Mouse (Mus musculus) CD4-positive, CD25-positive, alpha-beta regulatory T cell, adult 2 months (primary cell): ENCODE measurements around the gene Gm42742.

Experiments used
- DNase-seq: peaks from one replicate; pipeline ENCODE4 v3.0.0-alpha.2; 2012; ENCODE audit warnings: low read depth, low spot score

Gene Gm42742

DNA sequence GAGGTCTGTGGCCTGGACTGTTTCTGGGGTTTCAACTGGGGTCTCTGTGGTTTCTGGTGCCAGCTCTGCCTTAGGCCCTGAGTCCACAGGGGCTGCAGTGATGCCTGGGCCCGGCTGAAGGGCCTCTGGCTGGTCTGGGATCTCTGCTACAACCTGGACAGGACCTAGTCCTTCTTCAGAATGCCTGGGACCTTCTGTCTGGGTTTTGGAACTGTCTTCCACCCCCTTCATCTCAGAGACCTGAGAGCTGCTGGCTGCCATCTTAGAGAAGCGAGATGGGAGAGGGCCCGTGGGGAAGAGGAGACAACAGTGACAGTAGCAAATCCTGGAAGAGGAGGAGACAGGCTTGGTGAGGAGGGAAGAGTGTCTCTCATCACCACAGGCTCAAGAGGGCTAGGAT is 866 bp downstream of the Gm42742 start:
- DNase-seq = no peak

- no peak for DNase-seq
Measured at GRCm38 (mm10) chr7:127019306-127019960, 1.5 kb downstream of the Gm42742 start.

DNA sequence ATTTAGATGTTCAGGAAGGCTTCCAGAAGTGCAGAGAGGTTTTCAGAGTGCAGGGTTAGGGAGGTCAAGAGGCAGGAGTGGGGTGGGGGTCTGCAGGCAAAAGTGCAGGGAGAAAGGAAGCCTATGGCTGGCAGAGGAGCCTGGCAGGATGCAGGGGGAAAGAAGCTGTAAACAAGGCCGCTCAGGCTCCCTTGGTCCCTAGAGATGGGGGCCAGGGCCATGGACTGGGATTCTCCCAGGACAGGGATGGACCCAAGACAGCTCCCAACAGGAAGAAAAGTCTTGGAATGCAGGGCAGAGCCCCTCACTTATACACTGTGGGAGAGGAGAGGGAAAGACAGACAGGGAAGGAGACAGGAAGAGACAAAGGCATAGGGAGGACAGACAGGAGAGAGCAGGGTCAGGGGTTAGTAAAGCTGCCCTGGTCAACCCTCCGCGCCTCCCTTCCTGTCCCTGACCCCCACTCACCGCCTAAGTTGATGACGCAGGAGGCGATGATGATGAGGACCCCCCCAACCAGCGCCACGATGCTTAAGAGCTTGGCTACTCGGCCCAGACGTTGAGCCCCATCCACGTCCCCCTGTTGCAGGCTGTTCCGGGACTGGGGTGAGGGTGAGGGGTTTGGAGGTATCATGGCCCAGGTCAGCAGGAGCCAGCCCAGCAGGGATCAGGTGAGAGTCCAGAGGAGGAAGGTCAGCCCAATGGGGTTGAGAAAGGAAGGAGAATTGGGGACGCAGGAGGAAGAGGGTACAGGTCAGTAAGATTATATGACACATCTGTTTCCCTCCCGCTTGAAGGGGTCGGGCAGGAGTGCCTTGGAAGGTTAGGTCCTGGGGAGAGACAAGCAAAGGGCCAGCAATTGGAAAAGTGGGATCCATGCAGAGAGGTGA is 2.2 kb downstream of the Gm42742 start:
- DNase-seq = no peak

DNA sequence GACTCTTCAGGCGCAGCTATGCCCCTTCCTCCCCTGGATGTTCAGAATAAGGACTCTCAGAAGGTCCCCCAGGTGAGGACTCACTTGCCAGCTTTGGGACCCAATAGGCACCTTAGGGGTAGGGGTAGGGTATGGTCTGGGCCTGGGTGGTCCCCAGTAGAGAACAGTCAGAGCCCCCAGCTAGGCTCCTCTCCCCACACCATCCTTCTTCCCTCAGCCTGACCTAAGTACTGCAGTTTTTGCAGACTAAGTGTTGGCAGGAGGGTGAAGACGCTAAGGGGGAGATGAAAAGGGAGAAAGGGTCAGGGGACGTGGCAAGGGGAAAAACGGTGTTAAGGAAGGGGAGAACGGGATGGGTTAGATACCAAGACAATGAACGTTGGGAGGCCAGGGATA is 2.9 kb downstream of the Gm42742 start:
- no peak for DNase-seq

GRCm38 (mm10) chr7:127016971-127017949 is 3.6 kb downstream of the Gm42742 start, which contains the start of gene Pagr1a:
Pagr1a (minus strand) TSS chr7:127017352.
- peak; percentile 100 for DNase-seq

GRCm38 (mm10) chr7:127016486-127016938 is 4.4 kb downstream of the Gm42742 start:
- no peak for DNase-seq

DNA sequence TGATC is 4.6 kb downstream of the Gm42742 start, which contains the start of gene Pagr1b:
Gene Pagr1b, minus strand, starts transcription at position 4 of the 5 bp plus-strand sequence.
- no peak for DNase-seq

DNA sequence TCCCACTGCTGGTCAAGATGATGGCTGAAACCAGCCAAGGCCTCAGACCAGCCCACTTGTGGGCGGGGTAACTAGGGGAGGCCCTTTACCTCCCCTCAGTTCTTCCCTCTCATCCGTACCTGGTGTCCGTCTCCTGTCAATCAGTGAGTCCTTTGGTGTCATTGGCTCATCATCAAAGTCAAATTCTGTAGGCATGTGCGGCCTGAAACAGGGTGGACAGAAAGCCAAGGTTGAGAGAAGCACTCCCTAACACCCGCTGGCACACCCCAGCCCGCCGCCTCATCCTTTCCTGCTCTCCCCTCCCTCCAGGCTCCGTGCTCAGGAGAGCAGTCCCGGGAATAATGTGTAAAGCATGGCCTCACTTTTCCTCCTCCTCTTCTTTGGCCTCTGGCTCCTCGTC is 4.8 kb downstream of the Gm42742 start:
- peak; percentile 38 for DNase-seq

GRCm38 (mm10) chr7:127014993-127015392 is 5.9 kb downstream of the Gm42742 start:
- DNase-seq = no peak

DNA sequence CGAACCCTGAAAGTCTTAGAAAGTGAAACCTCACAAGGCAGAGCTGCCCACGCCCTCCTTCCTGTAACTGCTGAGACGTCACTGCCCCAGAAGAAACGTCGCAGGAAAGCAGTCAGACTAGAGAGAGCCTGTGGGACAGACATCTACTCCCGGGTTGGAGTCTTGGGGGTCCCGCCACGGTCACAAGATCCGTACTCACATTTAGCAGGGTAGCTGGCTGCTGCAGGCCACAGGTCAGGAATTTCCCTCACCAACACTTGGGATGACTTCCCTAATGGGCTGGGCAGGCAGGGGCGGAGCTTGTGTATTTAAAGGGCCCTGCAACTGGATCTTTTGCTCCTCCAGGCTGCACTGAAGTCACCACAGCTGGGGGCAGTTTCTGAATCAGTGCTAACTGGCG is 6.6 kb downstream of the Gm42742 start, which contains the start of gene Mvp:
Gene Mvp, minus strand, starts transcription at position 302 of the 400 bp plus-strand sequence.
- peak; percentile 84 for DNase-seq

DNA sequence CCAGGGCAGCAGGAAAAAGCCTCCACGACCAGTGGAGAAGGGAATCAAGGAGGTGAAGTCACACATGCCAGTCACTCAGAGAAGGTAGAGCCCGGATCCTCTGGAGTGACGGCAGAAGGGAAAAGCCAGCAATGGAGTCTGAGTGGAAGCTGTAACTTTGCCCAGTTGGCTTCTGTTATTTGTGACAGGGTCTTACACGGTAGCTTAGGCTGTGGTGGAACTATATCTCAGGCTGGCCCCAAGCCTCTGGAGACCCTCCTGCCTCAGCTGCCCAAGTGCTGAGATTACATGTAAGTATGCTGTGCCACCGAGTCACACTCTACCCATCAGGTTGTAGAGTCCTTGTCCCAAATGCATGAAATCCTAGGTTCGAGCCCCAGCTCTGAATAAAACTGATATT is 7.5 kb downstream of the Gm42742 start:
- DNase-seq = no peak

GRCm38 (mm10) chr7:127012845-127013244 is 8.1 kb downstream of the Gm42742 start:
- DNase-seq = no peak

DNA sequence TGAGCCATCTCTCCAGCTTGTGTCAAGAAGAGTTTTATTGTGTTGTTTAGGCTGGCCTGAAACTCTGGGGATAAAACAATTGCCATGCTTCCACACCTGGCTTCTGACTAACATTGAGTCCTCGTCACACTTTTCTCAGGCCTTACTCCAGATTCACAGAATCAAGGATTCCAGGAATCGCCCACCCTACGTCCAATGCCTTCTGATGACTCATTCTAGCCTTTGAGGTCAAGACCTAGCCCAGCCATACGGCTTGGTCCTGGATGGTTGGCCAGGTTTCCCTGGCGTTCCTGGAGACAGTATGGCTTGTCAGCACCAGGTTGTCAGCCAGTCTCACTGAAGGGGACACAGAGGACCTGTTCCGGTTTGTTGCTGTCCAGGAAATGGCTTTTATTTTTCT is 8.5 kb downstream of the Gm42742 start:
- no peak for DNase-seq

DNA sequence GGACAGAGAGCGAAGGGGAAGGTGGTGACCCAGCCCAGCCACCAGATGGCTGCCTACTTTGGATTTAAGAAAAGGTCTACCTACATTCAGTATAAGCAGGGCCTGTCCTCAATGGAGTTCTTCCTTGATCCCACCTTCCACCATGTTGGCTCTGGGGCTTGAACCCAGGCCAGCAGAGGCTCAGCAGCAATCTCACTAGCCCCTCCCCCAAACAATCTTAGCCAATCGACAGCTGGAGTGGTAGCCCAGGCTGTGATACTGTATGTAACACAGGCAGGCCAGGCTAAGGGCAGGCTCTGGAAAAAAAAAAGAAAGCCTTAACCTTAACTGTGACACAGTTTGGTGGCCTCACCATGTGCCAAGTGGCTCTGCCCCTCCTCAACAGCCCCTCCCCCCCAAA is 9.2 kb downstream of the Gm42742 start:
- DNase-seq = no peak

DNA sequence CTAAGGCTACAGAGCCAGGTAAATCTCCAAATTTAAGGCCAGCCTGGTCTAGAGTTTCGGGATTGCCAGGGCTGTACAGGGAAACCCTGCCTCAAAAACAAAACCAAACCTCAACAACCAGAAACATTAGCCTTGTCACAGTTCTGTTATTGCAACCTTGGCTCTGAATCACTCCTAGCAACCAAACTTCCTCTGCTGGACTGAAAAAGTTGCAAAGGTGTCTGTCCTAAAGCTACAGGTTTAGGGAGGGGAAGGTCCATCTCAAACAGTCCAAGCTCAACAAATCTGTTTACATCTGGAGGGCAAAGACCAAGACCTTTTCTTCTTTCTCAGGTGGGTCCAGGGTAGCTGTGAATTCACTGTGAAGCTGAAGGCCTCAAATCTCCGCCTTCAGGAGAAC is 9.8 kb downstream of the Gm42742 start:
- no peak for DNase-seq

GRCm38 (mm10) chr7:127009307-127010085 is 11.4 kb downstream of the Gm42742 start:
- no peak for DNase-seq

DNA sequence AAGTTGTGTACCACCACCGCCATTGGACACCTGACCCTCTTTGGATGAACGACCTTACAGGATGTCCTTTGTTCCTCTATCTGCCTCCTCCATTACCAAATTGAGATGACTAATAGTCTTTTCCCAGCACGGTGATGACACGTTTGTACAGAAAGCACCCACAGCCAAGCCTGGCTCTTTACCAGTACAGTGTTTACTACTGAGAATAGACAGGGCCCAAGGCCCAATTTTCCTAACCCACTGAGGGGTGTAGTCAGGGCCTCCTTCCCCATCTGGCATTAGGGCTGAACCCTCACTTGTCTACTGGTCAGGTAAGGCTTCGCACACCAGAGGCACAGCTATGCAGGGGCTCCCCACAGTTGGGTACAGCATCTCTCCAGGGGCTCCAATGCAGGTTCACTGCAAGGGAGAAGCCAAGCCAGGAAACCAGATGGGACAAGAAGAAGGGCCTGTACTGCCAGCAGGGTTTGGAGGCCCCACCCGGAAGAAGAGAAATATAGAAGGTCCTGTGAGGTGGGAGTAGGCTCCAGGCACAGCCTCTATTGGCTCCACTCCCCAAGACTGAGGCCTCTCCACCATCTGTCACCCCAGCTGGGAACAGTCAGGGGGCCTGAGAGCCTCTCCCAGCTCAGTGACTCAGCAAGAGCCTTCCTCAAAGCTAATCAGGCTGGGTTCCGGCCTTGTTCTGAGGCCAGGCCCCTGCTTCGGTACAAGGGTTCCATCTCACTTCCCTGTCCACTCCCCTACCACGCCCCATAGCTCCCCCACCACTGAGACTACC is 12.5 kb downstream of the Gm42742 start:
- no peak for DNase-seq

GRCm38 (mm10) chr7:127007313-127008024 is 13.4 kb downstream of the Gm42742 start:
- no peak for DNase-seq

DNA sequence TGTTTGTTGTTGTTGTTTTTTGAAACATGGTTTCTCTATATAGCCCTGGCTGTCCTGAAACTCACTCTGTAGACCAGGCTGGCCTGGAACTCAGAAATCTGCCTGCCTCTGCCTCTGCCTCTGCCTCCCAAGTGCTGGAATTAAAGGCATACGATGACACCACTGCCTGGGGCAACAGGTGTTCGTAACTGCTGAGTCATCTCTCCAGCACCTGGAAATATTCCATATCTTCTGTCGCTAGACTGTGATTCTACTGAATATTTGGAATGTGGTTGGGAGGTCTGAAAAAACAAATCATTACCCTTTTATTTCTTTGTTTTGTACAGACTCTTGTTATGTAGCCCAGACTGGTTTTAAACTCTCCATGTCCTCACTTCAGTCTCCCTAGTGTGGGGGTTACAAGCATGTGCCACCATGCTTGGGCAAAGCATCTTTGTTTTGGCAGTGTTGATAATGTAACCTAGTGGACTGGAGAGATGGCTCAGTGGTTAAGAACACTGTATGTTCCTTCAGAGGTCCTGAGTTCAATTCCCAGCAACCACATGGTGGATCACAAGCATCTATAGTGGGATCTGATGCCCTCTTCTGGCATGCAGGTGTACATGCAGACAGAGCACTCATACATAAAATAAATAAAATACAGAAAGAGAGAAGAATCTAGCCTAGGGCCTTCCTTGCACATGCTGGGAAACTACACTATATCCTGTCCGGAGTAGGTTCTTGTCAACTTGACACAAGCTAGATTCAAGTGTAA is 16.6 kb downstream of the Gm42742 start:
- DNase-seq = peak; percentile 21
